Mouse (Mus musculus): ENCODE results near the gene Cyp4f37. TPM values are rescaled to one million over a fixed set of nuclear protein-coding genes. Genes with fewer than 3 reads are reported as not detected.

The Cyp4f37 gene
- polyA plus RNA-seq, 1 experiment from 2014 or later: not detected

- no peak overlapping the region for H3K27ac ChIP-seq
- 82% methylated on average over 4 of the region's 4 CpGs for WGBS (ENCODE audit: missing documents)
Measured at GRCm38 (mm10) chr17:32646631-32647030, 25.5 kb downstream of the Cyp4f37 start.

GRCm38 (mm10) chr17:32653860-32654259 lies 32.8 kb downstream of the Cyp4f37 start:
- Histone ChIP-seq H3K79me2 (ENCODE audit: inconsistent target) (no peaks in the 10 kb centered on the region), H3K27ac (no peak overlapping the region), H3K4me3 (ENCODE audit: inconsistent target) (no peak overlapping the region), H3K36me3 (ENCODE audit: inconsistent target) (no peaks in the 10 kb centered on the region)
- 94% methylated on average over 4 of the region's 4 CpGs for WGBS (ENCODE audit: missing documents)

More at GRCm38 (mm10) chr17:32646631-32647030, 25.5 kb downstream of the Cyp4f37 start:
- Histone ChIP-seq H3K79me2 (ENCODE audit: inconsistent target) (no peaks in the 10 kb centered on the region), H3K36me3 (ENCODE audit: inconsistent target) (no peaks in the 10 kb centered on the region), H3K4me3 (ENCODE audit: inconsistent target) (no peak overlapping the region)

GRCm38 (mm10) chr17:32657041-32657440 lies 35.9 kb downstream of the Cyp4f37 start:
- no peaks in the 10 kb centered on the region for H3K79me2 ChIP-seq (ENCODE audit: inconsistent target)
- no peaks in the 10 kb centered on the region for H3K36me3 ChIP-seq (ENCODE audit: inconsistent target)
- no peak overlapping the region for H3K27ac ChIP-seq
- WGBS (ENCODE audit: missing documents): 69% methylated on average over 3 of the region's 3 CpGs
- H3K4me3 ChIP-seq (ENCODE audit: inconsistent target): no peak overlapping the region

- Histone ChIP-seq H3K4me3 (ENCODE audit: inconsistent target) (no peak overlapping the region), H3K36me3 (ENCODE audit: inconsistent target) (no peaks in the 10 kb centered on the region), H3K27ac (no peak overlapping the region), H3K79me2 (ENCODE audit: inconsistent target) (no peaks in the 10 kb centered on the region)
- WGBS (ENCODE audit: missing documents): 90% methylated on average over 1 of the region's 1 CpGs
Measured at GRCm38 (mm10) chr17:32658246-32658645, 37.1 kb downstream of the Cyp4f37 start.

GRCm38 (mm10) chr17:32658712-32659111 lies 37.6 kb downstream of the Cyp4f37 start, which contains the start of gene Cyp4f40:
TSS of gene Cyp4f40 (plus strand) at chr17:32658900.
- Histone ChIP-seq H3K4me3 (ENCODE audit: inconsistent target) (no peak within 1 kb of the TSS), H3K79me2 (ENCODE audit: inconsistent target) (no peaks in the 10 kb centered on the region), H3K27ac (no peak within 1 kb of the TSS), H3K36me3 (ENCODE audit: inconsistent target) (no peaks in the 10 kb centered on the region)
- 11% methylated on average over 2 of the region's 2 CpGs for WGBS (ENCODE audit: missing documents)

GRCm38 (mm10) chr17:32673976-32674375 lies 52.9 kb downstream of the Cyp4f37 start:
- no peaks in the 10 kb centered on the region for H3K79me2 ChIP-seq (ENCODE audit: inconsistent target)
- H3K36me3 ChIP-seq (ENCODE audit: inconsistent target): no peaks in the 10 kb centered on the region
- no peak overlapping the region for H3K27ac ChIP-seq
- WGBS (ENCODE audit: missing documents): 73% methylated on average over 7 of the region's 7 CpGs
- no peak overlapping the region for H3K4me3 ChIP-seq (ENCODE audit: inconsistent target)

GRCm38 (mm10) chr17:32676040-32676635 lies 55.0 kb downstream of the Cyp4f37 start:
- 46% methylated on average over 20 of the region's 21 CpGs for WGBS (ENCODE audit: missing documents)
- H3K79me2 ChIP-seq (ENCODE audit: inconsistent target): no peaks in the 10 kb centered on the region

GRCm38 (mm10) chr17:32680404-32680803 lies 59.3 kb downstream of the Cyp4f37 start:
- WGBS (ENCODE audit: missing documents): 0% methylated on average over 2 of the region's 2 CpGs
- Histone ChIP-seq H3K36me3 (ENCODE audit: inconsistent target) (no peaks in the 10 kb centered on the region), H3K4me3 (ENCODE audit: inconsistent target) (no peak overlapping the region), H3K27ac (no peak overlapping the region), H3K79me2 (ENCODE audit: inconsistent target) (no peaks in the 10 kb centered on the region)

More at GRCm38 (mm10) chr17:32676040-32676635, 55.0 kb downstream of the Cyp4f37 start:
- Histone ChIP-seq H3K27ac (no peak overlapping the region), H3K4me3 (ENCODE audit: inconsistent target) (no peak overlapping the region), H3K36me3 (ENCODE audit: inconsistent target) (no peaks in the 10 kb centered on the region)

- Histone ChIP-seq H3K4me3 (ENCODE audit: inconsistent target) (no peak within 1 kb of the TSS), H3K36me3 (ENCODE audit: inconsistent target) (no peaks in the 10 kb centered on the region), H3K27ac (no peak within 1 kb of the TSS), H3K79me2 (ENCODE audit: inconsistent target) (no peaks in the 10 kb centered on the region)
- WGBS (ENCODE audit: missing documents): 33% methylated on average over 5 of the region's 7 CpGs
Measured at GRCm38 (mm10) chr17:32685048-32685750, 64.1 kb downstream of the Cyp4f37 start, which contains the start of gene Cyp4f15. TSS of gene Cyp4f15 (plus strand) at chr17:32685627.

Other genes with a start within 250 kb of the Cyp4f37 start
- gene Wiz, start 231.9 kb upstream of the Cyp4f37 start, polyA plus RNA-seq (2018): 15.9 to 20.7 TPM (median 17.5 TPM) in 3 replicates
- 8.2 to 22.5 TPM (median 8.9 TPM) in 3 replicates for gene Rasal3, start 217.7 kb upstream of the Cyp4f37 start, polyA plus RNA-seq (2018)
- not detected in 3 replicates for gene Pglyrp2, start 197.1 kb upstream of the Cyp4f37 start, polyA plus RNA-seq (2018)
- 0.14 TPM in 1 of 3 replicates, not detected in the others for gene Cyp4f39, start 168.6 kb upstream of the Cyp4f37 start, polyA plus RNA-seq (2018)
- gene Cyp4f17, start 115.3 kb upstream of the Cyp4f37 start, polyA plus RNA-seq (2018): 1.8 to 2.3 TPM (median 1.9 TPM) in 3 replicates
- 9.3 to 18.1 TPM (median 16.2 TPM) in 3 replicates for gene Cyp4f16, start 84.8 kb upstream of the Cyp4f37 start, polyA plus RNA-seq (2018)
- not detected in 3 replicates for gene Cyp4f40, start 37.6 kb downstream of the Cyp4f37 start, polyA plus RNA-seq (2018)
- not detected in 3 replicates for gene Cyp4f15, start 64.3 kb downstream of the Cyp4f37 start, polyA plus RNA-seq (2018)
- 7.9 to 14.1 TPM (median 13.0 TPM) in 3 replicates for gene Zfp871, start 167.0 kb downstream of the Cyp4f37 start, polyA plus RNA-seq (2018)
- 0.06 to 0.16 TPM in 2 of 3 replicates, not detected in the other for gene Zfp811, start 188.6 kb downstream of the Cyp4f37 start, polyA plus RNA-seq (2018)
- 2.2 to 2.8 TPM (median 2.3 TPM) in 3 replicates for gene Zfp799, start 209.0 kb downstream of the Cyp4f37 start, polyA plus RNA-seq (2018)

Measured in macrophage (primary cell).